Mouse (Mus musculus) T-cell, adult 66 days (primary cell): Measurements from ENCODE around the gene Hsd3b6. TPM values are rescaled to one million over a fixed set of nuclear protein-coding genes. Genes with fewer than 3 reads are reported as not detected.

Experiments used
- total RNA-seq, 2 experiments: library from RNA; stranded (reverse); gene quantifications; 3 replicates in 1 of 2; 4 replicates in 1 of 2; pipeline ENCODE4 v1.2.4; 2023

Gene Hsd3b6
- total RNA-seq = not detected

DNA sequence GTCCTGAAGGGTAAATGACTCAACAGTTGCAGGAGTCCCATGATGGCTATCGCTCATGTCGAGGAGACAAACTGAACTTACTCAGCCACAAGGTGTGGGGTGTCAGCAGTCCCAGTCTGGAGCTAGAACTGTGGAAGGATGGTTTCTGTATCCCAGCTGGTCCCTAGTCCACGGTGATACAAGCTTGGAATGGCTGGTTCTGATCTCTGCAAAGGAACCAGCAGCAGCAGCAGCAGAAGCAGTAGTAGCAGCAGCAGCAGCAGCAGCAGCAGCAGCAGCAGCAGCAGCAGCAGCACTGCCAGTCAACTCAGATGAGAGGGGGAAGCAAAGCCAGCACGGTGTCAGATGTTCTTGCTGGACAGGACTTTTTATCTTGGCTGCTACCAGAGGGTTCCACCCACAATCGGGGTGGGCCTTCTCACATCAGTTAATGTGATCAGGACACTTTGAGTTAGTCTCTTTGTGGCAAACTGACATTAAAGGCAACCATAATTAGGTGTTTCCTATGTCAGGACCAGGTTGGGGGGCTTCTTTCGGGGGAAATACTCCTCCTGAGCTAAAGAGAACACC is at the start of gene Hsd3b6:
TSS of gene Hsd3b6 (minus strand) at position 343 of the 570 bp plus-strand sequence.

DNA sequence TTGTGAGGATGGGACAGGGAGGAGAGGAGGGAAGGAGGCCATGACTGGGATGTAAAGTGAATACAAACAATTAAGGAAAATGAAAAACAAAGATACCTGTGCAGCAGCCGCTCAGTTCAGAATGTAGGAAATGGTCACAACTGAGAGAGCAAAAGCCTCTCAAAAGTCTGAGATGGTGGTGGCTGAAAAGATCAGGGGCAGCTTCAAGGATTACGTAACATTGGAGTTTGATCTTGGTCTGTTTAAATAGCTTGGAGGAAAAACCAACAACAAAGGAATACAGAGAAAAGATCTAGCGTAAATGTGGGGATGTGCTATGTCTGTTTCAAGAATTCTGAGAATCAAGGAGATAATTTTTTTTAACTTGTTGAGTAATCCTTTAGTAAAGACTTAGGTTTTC is 45.3 kb upstream of the Hsd3b6 start, which contains the start of gene Hsd3b1:
TSS of gene Hsd3b1 (minus strand) at position 219 of the 400 bp plus-strand sequence.

Other genes with a start within 250 kb of the Hsd3b6 start
- not detected for gene Gm10681, start 225.6 kb downstream of the Hsd3b6 start, total RNA-seq
- gene Hsd3b5, start 184.2 kb downstream of the Hsd3b6 start, total RNA-seq = not detected
- gene Hsd3b2, start 89.9 kb downstream of the Hsd3b6 start, total RNA-seq = not detected
- gene Hsd3b3, start 51.3 kb downstream of the Hsd3b6 start, total RNA-seq = not detected
- not detected for gene Hsd3b1, start 45.4 kb upstream of the Hsd3b6 start, total RNA-seq
- not detected for gene Hao2, start 78.8 kb upstream of the Hsd3b6 start, total RNA-seq